Mouse (Mus musculus): ENCODE results near the gene Jarid2.

DNA sequence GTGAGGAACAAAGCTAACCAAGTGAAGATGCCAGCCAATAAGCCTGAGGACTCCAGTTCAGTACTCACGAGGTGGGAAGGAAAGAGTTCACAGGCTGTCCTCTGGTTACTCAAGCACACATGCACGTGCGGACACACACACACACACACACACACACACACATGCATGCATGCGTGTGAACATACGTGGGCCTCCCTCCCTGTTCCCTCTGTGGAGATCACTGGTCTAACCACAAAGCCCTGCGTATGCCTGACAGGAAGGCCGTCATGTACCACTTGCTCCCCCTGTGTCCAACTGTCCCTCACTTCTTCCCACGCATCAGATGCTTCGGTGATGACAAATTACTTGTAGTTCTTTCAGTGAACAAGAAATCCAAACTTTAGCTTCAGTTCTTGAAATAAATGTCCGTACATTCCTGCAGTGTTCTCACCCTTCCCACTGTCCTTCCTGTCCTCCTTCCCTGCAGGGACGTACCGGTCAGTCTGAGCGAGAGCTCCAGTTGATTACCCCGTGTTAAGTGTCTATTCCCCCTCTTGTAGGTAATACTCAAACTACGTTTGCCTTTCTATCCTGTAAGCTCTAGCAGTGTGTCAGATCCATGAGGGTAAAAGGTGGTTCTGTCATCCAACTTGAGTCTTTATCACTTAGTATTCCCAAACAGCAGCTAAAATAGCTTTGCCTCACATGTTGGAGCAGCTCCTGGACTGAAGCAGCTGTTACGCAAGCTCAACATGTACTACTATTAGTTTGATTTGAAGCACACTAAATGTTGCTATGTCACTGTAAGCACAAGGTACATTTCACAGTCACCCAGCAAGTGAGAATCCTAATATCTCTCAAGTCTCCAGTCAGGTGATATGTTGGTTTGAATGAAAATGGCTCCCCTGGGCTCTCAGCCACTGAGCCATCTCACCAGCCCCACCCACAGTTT is 219.3 kb downstream of the Jarid2 start:
- TF ChIP-seq CTCF (IDR thresholded peaks at IDR 0.05; ENCODE audit: control insufficient read depth, insufficient read depth, insufficient replicate concordance, low read depth, low read length) (no peak), POLR2A (IDR thresholded peaks at IDR 0.05; ENCODE audit: control insufficient read depth, low read depth, low read length) (no peak)

Measured in testis, adult 2 months (tissue).